Comparison of ENCODE assay signal across 16 mouse cellular contexts in the genomic region with DNA sequence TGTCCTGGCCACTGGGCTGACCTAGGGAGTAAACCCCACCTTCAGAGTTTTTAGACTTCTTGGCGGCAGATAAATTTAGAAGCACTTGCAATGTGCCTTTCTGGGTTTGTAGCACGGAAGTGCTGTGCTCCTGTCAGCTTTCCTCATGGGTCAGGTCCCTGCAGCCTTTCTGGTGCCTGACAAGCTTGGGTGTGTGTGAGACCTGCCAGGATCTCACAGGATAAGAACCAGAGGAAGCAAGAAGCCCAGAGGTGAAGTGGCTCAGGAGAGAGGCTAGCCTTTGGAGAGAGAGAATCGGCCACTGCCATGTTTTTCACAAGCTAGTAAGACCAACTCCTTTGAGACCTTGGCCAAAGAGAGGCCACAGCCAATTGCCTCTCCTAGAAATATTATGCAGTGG.
"Had no signal": no experiment of that assay in that cellular context is flagged by ENCODE, and none has a peak within 500 bp of the region (broad histone marks: within the 10 kb centered on the region; RNA-seq: fewer than 3 reads in every experiment).

No protein-coding gene starts in this region.

- H3K4me3 ChIP-seq: limb, embryonic 12.5 days; liver, embryonic 15.5 days had no signal

- H3K36me3 ChIP-seq: liver, embryonic 15.5 days had no signal

- ATAC-seq: lung, postnatal 0 days; midbrain, embryonic 16.5 days had no signal

- H3K4me2 ChIP-seq: limb, embryonic 12.5 days; liver, embryonic 15.5 days; midbrain, embryonic 11.5 days had no signal

- H3K27me3 ChIP-seq: limb, embryonic 12.5 days; liver, embryonic 15.5 days had no signal

- H3K9ac ChIP-seq: limb, embryonic 12.5 days; liver, embryonic 15.5 days had no signal

- H3K9me3 ChIP-seq: limb, embryonic 12.5 days; liver, embryonic 15.5 days had no signal

- DNase-seq: kidney, adult 9 months; kidney, postnatal 36 days; layer of hippocampus, adult 9-11 months; layer of hippocampus, postnatal 36 days; lung, adult 2 months; lung, postnatal 4 days; right cerebral cortex, adult 18-20 months; right cerebral cortex, postnatal 25 days; thymus, postnatal 4 days had no signal

- H3K27ac ChIP-seq: kidney, postnatal 0 days; limb, embryonic 12.5 days; liver, embryonic 15.5 days; stomach, postnatal 0 days had no signal
